Mouse (Mus musculus) bone marrow, adult 2 months (tissue): ENCODE measurements around the gene Blnk. TPM values are rescaled to one million over a fixed set of nuclear protein-coding genes. Genes with fewer than 3 reads are reported as not detected.
A peak's percentile ranks its signal among the peaks of the same experiment; 100 is the strongest.

Experiments used
- H3K27ac ChIP-seq: fragments of 200-500 bp; 2 replicates; pipeline ENCODE4 v1.5.1; 2012; ENCODE audit warnings: low read depth, mild to moderate bottlenecking, control low read depth, inconsistent platforms, low read length; ENCODE audit not compliant: control insufficient read depth, poor library complexity, insufficient read depth
- H3K4me1 ChIP-seq: fragments of 200-500 bp; 2 replicates; pipeline ENCODE4 v1.6.1; 2011; ENCODE audit warnings: low read length; ENCODE audit not compliant: control insufficient read depth, insufficient read depth
- H3K4me3 ChIP-seq: fragments of 200-500 bp; replicated peaks from 2 replicates; pipeline ENCODE3; 2011; ENCODE audit warnings: mild to moderate bottlenecking, low read depth, low read length, control low read depth; ENCODE audit not compliant: control insufficient read depth
- CTCF ChIP-seq: fragments of 200-500 bp; IDR thresholded peaks from 2 replicates; pipeline ENCODE4 v1.5.1; 2011; ENCODE audit warnings: low read length, control low read depth; ENCODE audit not compliant: control insufficient read depth, insufficient read depth
- POLR2A ChIP-seq: fragments of 200-500 bp; IDR thresholded peaks from 2 replicates; pipeline ENCODE4 v1.6.1; 2011; ENCODE audit warnings: low read depth, mild to moderate bottlenecking, control low read depth, low read length, borderline replicate concordance; ENCODE audit not compliant: control insufficient read depth
- WGBS: fragments of 180-500 bp; shearing (Covaris S2); methylation state at CpG from one replicate; pipeline ENCODE4 v1.1.7; 2018; 5-methylcytosine and 5-hydroxymethylcytosine counted together
- polyA plus RNA-seq: library from polyadenylated mRNA; stranded (reverse); fragments of >200 nt; gene quantifications from 2 replicates; pipeline ENCODE4 v1.2.4, GENCODE M21; 2011; ENCODE audit warnings: low replicate concordance; ENCODE audit not compliant: missing spikeins, insufficient read depth, insufficient read length

The Blnk gene
- polyA plus RNA-seq, 1 experiment: 32.9 TPM

DNA sequence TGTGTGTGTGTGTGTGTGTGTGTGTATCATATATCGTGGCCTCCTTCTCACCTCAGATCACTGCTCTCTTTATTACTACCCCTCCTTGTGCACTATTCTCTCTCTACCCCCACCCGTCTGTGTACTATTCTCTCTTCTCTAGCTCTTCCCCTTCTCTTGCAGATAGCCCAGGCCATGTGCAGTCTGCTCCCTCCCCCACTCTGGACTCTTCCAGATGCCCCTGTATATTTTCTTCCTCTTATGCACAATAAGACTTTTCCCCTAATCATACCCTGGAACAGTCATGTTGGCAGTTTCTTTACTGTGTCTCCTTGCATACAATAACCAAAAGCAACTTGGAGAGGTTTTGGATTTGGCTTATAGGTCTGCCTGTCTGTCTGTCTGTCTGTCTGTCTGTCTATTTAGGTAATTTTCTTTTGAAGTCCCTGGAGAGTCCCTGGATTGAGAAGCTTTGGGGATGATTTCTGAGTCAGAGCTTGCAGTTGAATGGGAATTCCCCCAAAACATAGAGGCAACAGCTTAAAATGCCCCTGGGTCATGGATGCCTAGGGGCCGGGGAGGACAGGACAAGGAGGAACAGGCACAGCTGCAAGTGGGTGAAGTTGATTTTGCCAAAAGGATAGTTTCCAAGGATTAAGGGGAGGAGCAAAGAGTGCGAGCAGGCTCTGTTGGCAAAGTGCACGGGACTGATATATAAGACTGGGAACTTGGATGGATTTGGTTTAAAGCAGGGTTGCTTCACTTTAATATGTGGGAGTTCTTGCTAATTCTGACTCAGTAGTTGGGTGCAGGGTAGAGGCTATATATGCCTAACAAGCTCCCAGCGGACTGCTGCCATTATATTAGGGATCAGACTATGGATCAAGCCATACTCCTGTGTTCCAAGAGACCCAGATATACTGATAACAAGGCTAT, 29.1 kb downstream of the Blnk start:
- TF ChIP-seq CTCF (no peak), POLR2A (no peak)
- no peaks in the 10 kb centered on the region; the same call in 1 of the 2 replicates for H3K4me1 ChIP-seq
- no peak overlapping the region for H3K27ac ChIP-seq
- WGBS: 60% methylated on average over 6 of the region's 6 CpGs
- H3K4me3 ChIP-seq: no peak overlapping the region

DNA sequence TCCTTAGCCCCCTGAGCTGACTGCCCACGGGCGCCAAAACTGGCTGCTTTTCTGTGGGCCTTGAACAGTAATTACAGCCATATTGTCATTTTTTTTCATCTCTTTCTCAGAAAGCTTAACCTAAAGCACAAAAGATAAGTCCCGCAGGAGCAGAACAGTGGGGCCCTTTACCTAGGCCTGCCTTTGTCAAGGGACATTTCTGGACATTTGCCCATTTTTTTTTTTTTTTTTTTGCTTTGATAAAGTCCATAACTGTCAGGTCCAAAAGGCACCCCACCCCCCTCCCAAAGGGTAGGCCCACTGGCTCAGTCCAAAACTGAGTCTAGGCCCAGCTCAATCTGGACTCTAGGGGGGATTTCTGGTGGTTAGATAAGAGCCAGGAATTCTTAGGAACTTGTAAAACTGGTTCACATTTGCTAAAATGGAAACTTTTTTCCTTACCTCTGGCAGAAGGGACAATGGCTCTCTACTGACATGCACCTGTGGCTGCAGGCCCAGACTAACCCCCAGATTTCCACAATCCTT, 29.9 kb downstream of the Blnk start:
- WGBS: 68% methylated on average over 3 of the region's 3 CpGs
- Histone ChIP-seq H3K27ac (peak overlapping the region; percentile 22; the same call in 1 of the 2 replicates), H3K4me1 (no peaks in the 10 kb centered on the region; the same call in 1 of the 2 replicates), H3K4me3 (no peak overlapping the region)
- TF ChIP-seq POLR2A (no peak), CTCF (no peak)

- peak overlapping the region; percentile 3; the same call in 1 of the 2 replicates for H3K27ac ChIP-seq
- TF ChIP-seq POLR2A (no peak), CTCF (peak; percentile 88)
- H3K4me1 ChIP-seq: no peaks in the 10 kb centered on the region; the same call in 1 of the 2 replicates
- WGBS: 4% methylated on average over 12 of the region's 12 CpGs
- no peak overlapping the region for H3K4me3 ChIP-seq
Observed at GRCm38 (mm10) chr19:40962988-40963387, 31.3 kb downstream of the Blnk start.

DNA sequence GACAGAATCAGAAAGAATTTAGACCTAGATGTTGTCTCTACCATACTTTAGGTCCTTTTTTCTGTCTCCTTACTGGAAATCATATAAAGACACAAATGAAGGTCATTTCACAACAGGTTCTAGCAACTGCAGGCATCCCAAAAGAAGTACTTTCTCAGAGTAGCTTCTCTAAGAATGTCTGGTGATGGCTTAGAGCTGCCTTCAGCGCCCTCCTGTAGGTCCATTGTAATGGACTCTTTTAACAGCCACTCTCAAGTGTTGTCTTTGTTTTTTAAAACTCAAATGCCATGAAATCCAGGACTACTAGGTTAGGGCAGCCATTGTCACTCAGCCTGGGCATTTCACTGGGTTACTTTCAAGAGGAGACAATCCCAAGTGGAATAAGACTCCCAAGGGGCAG, 35.4 kb downstream of the Blnk start:
- TF ChIP-seq CTCF (no peak), POLR2A (no peak)
- 74% methylated on average over 1 of the region's 1 CpGs for WGBS
- no peak overlapping the region for H3K27ac ChIP-seq
- no peak overlapping the region for H3K4me3 ChIP-seq
- no peaks in the 10 kb centered on the region; the same call in 1 of the 2 replicates for H3K4me1 ChIP-seq

GRCm38 (mm10) chr19:40946937-40947577, 47.3 kb downstream of the Blnk start:
- Histone ChIP-seq H3K27ac (no peak overlapping the region), H3K4me1 (no peaks in the 10 kb centered on the region), H3K4me3 (no peak overlapping the region)
- TF ChIP-seq CTCF: no peak
- TF ChIP-seq POLR2A: no peak
- WGBS: 87% methylated on average over 4 of the region's 4 CpGs

DNA sequence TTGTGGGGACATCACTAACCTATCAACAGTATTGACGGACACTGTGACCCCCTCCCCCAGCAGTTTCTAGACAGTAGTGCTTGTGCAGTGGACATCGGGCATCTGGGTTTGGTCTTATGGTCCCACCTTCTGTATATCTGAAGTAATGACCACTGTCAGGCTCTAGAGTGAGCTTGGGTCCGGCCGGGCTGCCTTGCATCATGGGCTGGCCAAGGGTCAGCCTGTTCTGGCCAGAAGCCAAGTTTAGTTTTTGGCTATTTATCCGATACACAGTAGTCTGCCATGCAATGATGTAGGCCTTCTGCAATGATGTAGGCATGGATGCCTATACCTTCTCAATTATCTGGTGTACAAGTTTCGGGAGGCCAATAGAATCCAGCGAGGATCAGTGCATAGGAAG, 50.8 kb downstream of the Blnk start:
- H3K4me1 ChIP-seq: no peaks in the 10 kb centered on the region
- H3K4me3 ChIP-seq: no peak overlapping the region
- WGBS: 84% methylated on average over 7 of the region's 7 CpGs
- TF ChIP-seq CTCF (no peak), POLR2A (no peak)
- no peak overlapping the region for H3K27ac ChIP-seq

DNA sequence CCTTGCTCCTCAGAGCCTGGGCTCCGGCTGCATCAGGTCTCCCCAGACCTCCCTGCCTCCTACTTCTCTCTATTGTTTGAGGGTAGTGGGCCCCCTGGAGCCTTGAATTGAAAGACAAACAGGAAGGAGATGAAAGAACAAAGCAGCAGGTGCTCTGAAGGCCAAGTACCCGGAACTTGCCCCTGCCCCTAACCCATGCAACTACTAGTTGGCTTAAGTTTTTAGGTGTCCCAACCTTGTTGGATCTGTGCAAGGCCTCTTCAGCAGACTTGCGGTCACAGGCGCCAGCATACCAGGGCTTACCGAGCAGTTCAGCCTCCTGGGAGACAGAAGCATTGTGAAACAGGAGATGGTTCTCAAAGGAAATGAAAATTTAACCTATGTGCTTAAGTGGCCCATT, 58.3 kb downstream of the Blnk start:
- TF ChIP-seq POLR2A: no peak
- no peak for TF ChIP-seq CTCF
- Histone ChIP-seq H3K4me3 (no peak overlapping the region), H3K4me1 (peaks cover 2% of the 10 kb centered on the region; the same call in 1 of the 2 replicates), H3K27ac (no peak overlapping the region)
- 36% methylated on average over 5 of the region's 5 CpGs for WGBS

DNA sequence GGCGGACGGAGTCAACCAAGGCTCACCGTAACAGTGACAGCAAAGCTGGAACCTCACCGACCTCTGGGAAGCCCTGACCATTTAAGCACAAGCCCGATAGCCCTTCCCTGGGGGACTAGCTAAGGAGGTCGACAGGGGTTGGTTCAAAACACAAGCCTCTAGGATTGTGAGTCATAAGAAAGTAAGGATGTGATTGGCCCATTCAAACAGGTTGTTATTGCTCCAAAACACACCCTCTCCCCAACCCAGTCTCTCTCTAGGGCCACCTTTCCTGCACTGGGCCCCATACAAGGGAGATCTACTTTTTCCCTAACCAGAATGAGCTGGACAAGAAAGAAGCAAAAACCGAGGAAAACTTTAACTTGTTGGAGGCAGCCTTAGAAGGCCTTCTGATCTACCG, 59.0 kb downstream of the Blnk start:
- WGBS: 76% methylated on average over 8 of the region's 8 CpGs
- Histone ChIP-seq H3K27ac (no peak overlapping the region), H3K4me3 (no peak overlapping the region), H3K4me1 (peaks cover 2% of the 10 kb centered on the region; the same call in 1 of the 2 replicates)
- TF ChIP-seq POLR2A (no peak), CTCF (no peak)
